Mouse (Mus musculus) intestine, embryonic 15.5 days (tissue): ENCODE data around the gene Qrfp. TPM values are rescaled to one million over a fixed set of nuclear protein-coding genes. Genes with fewer than 3 reads are reported as not detected.

Experiments
- ATAC-seq: fragments of 200-750 bp; cut with Nextera tagmentation; 2 replicates; pipeline ENCODE4 v1.8.0; 2017; ENCODE audit warnings: moderate TSS enrichment, moderate library complexity
- H3K27ac ChIP-seq: fragments of 300-500 bp; sonication (generic); 2 replicates; pipeline ENCODE4 v1.5.1; 2015; ENCODE audit warnings: mild to moderate bottlenecking, inconsistent platforms
- H3K27me3 ChIP-seq: fragments of 300-500 bp; sonication (generic); replicated peaks from 2 replicates; pipeline ENCODE4 v1.6.1; 2015; ENCODE audit warnings: inconsistent platforms
- H3K36me3 ChIP-seq: fragments of 300-500 bp; sonication (generic); 2 replicates; pipeline ENCODE4 v1.6.1; 2015; ENCODE audit warnings: inconsistent platforms
- H3K4me1 ChIP-seq: fragments of 300-500 bp; sonication (generic); replicated peaks from 2 replicates; pipeline ENCODE4 v1.6.1; 2015; ENCODE audit warnings: inconsistent platforms
- H3K4me2 ChIP-seq: fragments of 300-500 bp; sonication (generic); replicated peaks from 2 replicates; pipeline ENCODE4 v1.6.1; 2015; ENCODE audit warnings: mild to moderate bottlenecking, inconsistent platforms
- H3K4me3 ChIP-seq: fragments of 300-500 bp; sonication (generic); replicated peaks from 2 replicates; pipeline ENCODE4 v1.5.1; 2015; ENCODE audit warnings: inconsistent platforms
- H3K9ac ChIP-seq: fragments of 300-500 bp; sonication (generic); 2 replicates; pipeline ENCODE4 v1.6.1; 2015; ENCODE audit warnings: inconsistent platforms
- H3K9me3 ChIP-seq: fragments of 300-500 bp; sonication (generic); 2 replicates; pipeline ENCODE4 v1.6.1; 2016; ENCODE audit warnings: inconsistent platforms
- WGBS: fragments of 180-500 bp; shearing (Covaris S2); methylation state at CpG from one replicate; pipeline ENCODE4 v1.1.7; 2015; 5-methylcytosine and 5-hydroxymethylcytosine counted together
- polyA plus RNA-seq: library from polyadenylated mRNA; unstranded; fragments of >200 nt; fragmentation: Nextera tagmentation; extraction: Ambion mirVana; gene quantifications from 2 replicates; pipeline ENCODE4 v1.2.1, GENCODE M21; 2015

Gene Qrfp
- polyA plus RNA-seq, 1 experiment from 2014 or later: 0.05 TPM

- 91% methylated on average over 2 of the region's 2 CpGs for WGBS
- Histone ChIP-seq H3K27me3 (no peaks in the 10 kb centered on the region), H3K36me3 (peaks cover 61% of the 10 kb centered on the region), H3K9me3 (no peaks in the 10 kb centered on the region), H3K9ac (no peak overlapping the region), H3K4me2 (no peak overlapping the region), H3K4me3 (no peak overlapping the region), H3K27ac (no peak overlapping the region), H3K4me1 (no peaks in the 10 kb centered on the region)
- no peak for ATAC-seq
These were observed 21.2 kb downstream of the Qrfp start for GRCm38 (mm10) chr2:31789215-31789614.

GRCm38 (mm10) chr2:31788227-31788626 lies 22.2 kb downstream of the Qrfp start:
- Histone ChIP-seq H3K4me1 (no peaks in the 10 kb centered on the region), H3K27ac (no peak overlapping the region), H3K4me3 (no peak overlapping the region), H3K27me3 (no peaks in the 10 kb centered on the region), H3K9me3 (no peaks in the 10 kb centered on the region), H3K36me3 (peaks cover 58% of the 10 kb centered on the region), H3K4me2 (no peak overlapping the region), H3K9ac (no peak overlapping the region)
- WGBS: 60% methylated on average over 3 of the region's 3 CpGs
- no peak for ATAC-seq

- 0 out of 2 replicates have a peak, but pooled peaks have one; percentile 51 for ATAC-seq
- Histone ChIP-seq H3K4me1 (no peaks in the 10 kb centered on the region), H3K27ac (no peak overlapping the region), H3K27me3 (no peaks in the 10 kb centered on the region), H3K36me3 (peaks cover 52% of the 10 kb centered on the region), H3K9me3 (no peaks in the 10 kb centered on the region), H3K9ac (no peak overlapping the region), H3K4me2 (no peak overlapping the region), H3K4me3 (no peak overlapping the region)
- WGBS: 19% methylated on average over 7 of the region's 7 CpGs
These were observed 23.4 kb downstream of the Qrfp start for GRCm38 (mm10) chr2:31787029-31787428.

- Histone ChIP-seq H3K9ac (no peak overlapping the region), H3K27me3 (no peaks in the 10 kb centered on the region), H3K36me3 (peaks cover 54% of the 10 kb centered on the region), H3K9me3 (no peaks in the 10 kb centered on the region), H3K4me2 (no peak overlapping the region), H3K4me3 (no peak overlapping the region), H3K27ac (no peak overlapping the region), H3K4me1 (no peaks in the 10 kb centered on the region)
- WGBS: 36% methylated on average over 9 of the region's 9 CpGs
- peak; percentile 69 for ATAC-seq
These were observed 25.3 kb downstream of the Qrfp start for GRCm38 (mm10) chr2:31785074-31785473.

GRCm38 (mm10) chr2:31782958-31783602 lies 27.3 kb downstream of the Qrfp start:
- WGBS: 59% methylated on average over 8 of the region's 8 CpGs

GRCm38 (mm10) chr2:31779258-31779657 lies 31.1 kb downstream of the Qrfp start:
- Histone ChIP-seq H3K27me3 (no peaks in the 10 kb centered on the region), H3K4me3 (no peak overlapping the region), H3K9me3 (no peaks in the 10 kb centered on the region), H3K9ac (no peak overlapping the region), H3K27ac (no peak overlapping the region), H3K4me2 (no peak overlapping the region), H3K4me1 (no peaks in the 10 kb centered on the region), H3K36me3 (peaks cover 41% of the 10 kb centered on the region)
- 90% methylated on average over 2 of the region's 2 CpGs for WGBS
- ATAC-seq: no peak

More at GRCm38 (mm10) chr2:31782958-31783602, 27.3 kb downstream of the Qrfp start:
- Histone ChIP-seq H3K36me3 (peaks cover 61% of the 10 kb centered on the region), H3K27me3 (no peaks in the 10 kb centered on the region), H3K4me3 (no peak overlapping the region), H3K9me3 (no peaks in the 10 kb centered on the region), H3K27ac (no peak overlapping the region), H3K4me1 (no peaks in the 10 kb centered on the region), H3K9ac (no peak overlapping the region), H3K4me2 (no peak overlapping the region)
- ATAC-seq: no peak

- ATAC-seq: no peak
- H3K36me3 ChIP-seq: peaks cover 32% of the 10 kb centered on the region
- no peak overlapping the region for H3K9ac ChIP-seq
- no peak overlapping the region for H3K27ac ChIP-seq
- H3K4me2 ChIP-seq: no peak overlapping the region
- H3K9me3 ChIP-seq: no peaks in the 10 kb centered on the region
- no peaks in the 10 kb centered on the region for H3K27me3 ChIP-seq
- WGBS: 95% methylated on average over 3 of the region's 3 CpGs
- no peak overlapping the region for H3K4me3 ChIP-seq
- H3K4me1 ChIP-seq: peaks cover 7% of the 10 kb centered on the region
These were observed 33.9 kb downstream of the Qrfp start for GRCm38 (mm10) chr2:31776479-31776878.

- peak overlapping the region; percentile 91 for H3K27ac ChIP-seq
- 15% methylated on average over 7 of the region's 7 CpGs for WGBS
- peaks cover 54% of the 10 kb centered on the region for H3K4me1 ChIP-seq
- no peaks in the 10 kb centered on the region for H3K36me3 ChIP-seq
- peak; percentile 72 for ATAC-seq
- H3K27me3 ChIP-seq: no peaks in the 10 kb centered on the region
- no peak overlapping the region for H3K4me3 ChIP-seq
- H3K4me2 ChIP-seq: peak overlapping the region; percentile 34
- H3K9me3 ChIP-seq: no peaks in the 10 kb centered on the region
- H3K9ac ChIP-seq: 0 out of 2 replicates have a peak overlapping the region, but pooled peaks have one; percentile 1
These were observed 39.5 kb downstream of the Qrfp start for GRCm38 (mm10) chr2:31770781-31771441.

GRCm38 (mm10) chr2:31769631-31770111 lies 40.7 kb downstream of the Qrfp start:
- H3K27ac ChIP-seq: peak overlapping the region; percentile 91
- H3K4me3 ChIP-seq: no peak overlapping the region
- H3K9ac ChIP-seq: peak overlapping the region; percentile 26; the same call in 1 of the 2 replicates
- peak overlapping the region; percentile 45 for H3K4me2 ChIP-seq
- 13% methylated on average over 6 of the region's 6 CpGs for WGBS
- H3K4me1 ChIP-seq: peaks cover 62% of the 10 kb centered on the region
- H3K27me3 ChIP-seq: no peaks in the 10 kb centered on the region
- no peaks in the 10 kb centered on the region for H3K36me3 ChIP-seq
- no peaks in the 10 kb centered on the region for H3K9me3 ChIP-seq
- ATAC-seq: no peak

GRCm38 (mm10) chr2:31769115-31769514 lies 41.3 kb downstream of the Qrfp start:
- peak overlapping the region; percentile 31 for H3K4me2 ChIP-seq
- 24% methylated on average over 4 of the region's 4 CpGs for WGBS
- no peak overlapping the region for H3K4me3 ChIP-seq
- H3K9me3 ChIP-seq: no peaks in the 10 kb centered on the region
- H3K27ac ChIP-seq: peak overlapping the region; percentile 91
- H3K36me3 ChIP-seq: no peaks in the 10 kb centered on the region
- no peaks in the 10 kb centered on the region for H3K27me3 ChIP-seq
- no peak overlapping the region for H3K9ac ChIP-seq
- ATAC-seq: peak; percentile 40; the same call in 1 of the 2 replicates
- H3K4me1 ChIP-seq: peaks cover 62% of the 10 kb centered on the region

GRCm38 (mm10) chr2:31767815-31768214 lies 42.6 kb downstream of the Qrfp start:
- Histone ChIP-seq H3K36me3 (no peaks in the 10 kb centered on the region), H3K9me3 (no peaks in the 10 kb centered on the region), H3K4me2 (no peak overlapping the region), H3K27ac (no peak overlapping the region), H3K4me3 (no peak overlapping the region), H3K4me1 (peaks cover 71% of the 10 kb centered on the region), H3K9ac (no peak overlapping the region), H3K27me3 (no peaks in the 10 kb centered on the region)
- 57% methylated on average over 4 of the region's 4 CpGs for WGBS
- no peak for ATAC-seq

GRCm38 (mm10) chr2:31767104-31767503 lies 43.3 kb downstream of the Qrfp start:
- WGBS: 90% methylated on average over 6 of the region's 6 CpGs
- Histone ChIP-seq H3K9ac (no peak overlapping the region), H3K27me3 (no peaks in the 10 kb centered on the region), H3K4me1 (peaks cover 76% of the 10 kb centered on the region), H3K4me3 (no peak overlapping the region), H3K27ac (no peak overlapping the region), H3K36me3 (no peaks in the 10 kb centered on the region), H3K9me3 (no peaks in the 10 kb centered on the region), H3K4me2 (no peak overlapping the region)
- no peak for ATAC-seq
